Mouse (Mus musculus) adrenal gland, postnatal 36 days (tissue): ENCODE measurements around the gene Ccdc157. TPM values are rescaled to one million over a fixed set of nuclear protein-coding genes. Genes with fewer than 3 reads are reported as not detected.

Source experiments
- DNase-seq, 2 experiments: peaks; one replicate each; pipeline ENCODE4 v3.0.0; 2021; ENCODE audit warnings: mixed read lengths in 1 of 2
- microRNA-seq: library from miRNA; unstranded; fragments of <30 nt; microRNA quantifications from one replicate; pipeline ENCODE4 v1.2.0, GENCODE M21; 2021
- total RNA-seq, 2 experiments: library from RNA; stranded (reverse); gene quantifications; 2 replicates each; pipeline ENCODE4 v1.2.3; 2021

Gene Ccdc157
- total RNA-seq, 2 experiments from 2014 or later: 7.3 to 11.6 TPM

DNA sequence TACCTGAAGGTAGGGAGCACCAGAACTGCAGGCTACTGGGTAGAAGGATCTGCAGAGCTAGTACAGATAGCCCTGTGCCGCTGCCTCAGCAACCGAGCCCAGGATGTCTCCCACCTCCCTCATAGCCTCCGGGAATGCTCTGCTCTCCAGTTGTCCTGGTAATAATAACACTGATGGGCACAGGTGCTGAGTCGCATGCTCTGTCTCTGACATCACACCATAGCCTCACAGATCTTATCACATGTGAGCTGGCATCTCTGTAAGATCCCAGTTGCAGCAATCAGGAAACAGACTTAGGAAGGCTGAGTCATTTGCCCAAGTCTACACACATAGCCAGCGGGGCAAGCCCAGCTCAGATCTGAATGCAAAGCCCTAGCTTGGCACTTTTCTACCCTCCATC lies 58.2 kb downstream of the Ccdc157 start:
- no peak for DNase-seq

- no peak for DNase-seq
These were observed 60.6 kb downstream of the Ccdc157 start for GRCm38 (mm10) chr11:4099447-4099846.

DNA sequence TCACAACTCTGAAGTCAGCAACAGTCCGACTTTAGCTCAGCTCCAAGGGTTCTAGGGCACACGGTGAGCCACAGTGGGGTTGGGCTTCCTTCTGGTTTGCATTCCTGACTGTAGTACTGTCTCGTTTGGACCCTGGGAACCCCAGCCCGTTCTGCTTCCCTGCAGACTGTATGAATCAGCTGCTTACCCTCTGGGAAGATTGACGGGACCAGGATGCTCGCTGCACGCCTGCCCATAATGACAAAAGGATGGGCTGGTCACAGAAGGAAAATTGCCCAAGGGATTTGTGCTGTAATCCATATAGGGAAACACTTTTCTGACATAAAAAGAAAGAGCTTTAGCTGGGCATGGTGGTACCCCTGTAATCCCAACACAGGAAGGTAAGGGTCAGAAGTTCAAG lies 61.3 kb downstream of the Ccdc157 start:
- no peak for DNase-seq

DNA sequence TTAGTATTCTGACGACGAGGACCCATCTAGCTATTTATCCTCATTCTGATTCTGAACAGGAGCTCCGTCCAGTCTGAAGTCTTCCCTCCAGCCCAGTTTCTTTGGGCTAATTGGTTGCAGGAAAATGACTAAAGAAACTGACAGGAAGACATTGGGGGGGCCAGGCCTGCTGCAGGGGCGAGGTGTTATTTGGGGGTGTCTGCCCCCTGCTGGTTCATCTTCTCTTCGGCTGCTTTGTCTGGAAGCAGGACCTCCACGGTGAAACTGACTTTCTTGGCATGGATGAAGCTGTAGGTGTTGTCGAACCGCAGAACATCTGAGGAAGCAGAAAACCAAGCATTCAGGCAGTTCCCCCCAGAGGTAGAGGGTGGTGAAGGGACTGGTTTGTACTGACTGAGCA lies 62.0 kb downstream of the Ccdc157 start:
- DNase-seq: no peak

DNA sequence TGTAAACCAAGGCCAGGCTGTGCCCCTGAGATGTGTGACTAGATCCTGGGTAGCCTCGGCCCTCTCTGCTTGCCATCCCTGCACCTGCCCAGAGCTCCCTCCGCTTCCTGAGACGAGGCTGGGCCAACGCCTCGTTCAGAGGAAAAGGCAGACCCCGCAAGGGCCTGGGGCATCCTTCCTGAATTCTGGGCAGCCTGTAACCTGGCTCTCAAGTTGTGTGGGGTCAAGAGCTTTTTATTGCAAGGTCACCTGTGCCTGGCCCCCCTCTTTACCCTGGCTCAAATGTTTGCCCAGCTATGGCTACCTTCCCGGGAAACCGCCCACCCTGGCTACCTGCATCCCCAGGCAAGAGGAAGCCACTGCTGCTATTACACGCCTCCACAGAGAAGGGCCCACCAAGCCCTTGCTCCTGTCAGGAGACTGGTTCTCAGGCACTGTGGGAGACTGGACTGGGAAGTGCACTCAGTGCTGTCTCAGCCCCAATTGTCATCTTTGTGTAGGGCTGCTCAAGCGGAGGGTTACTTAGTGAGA lies 62.9 kb downstream of the Ccdc157 start:
- peak; percentile 26 to 28 for DNase-seq

DNA sequence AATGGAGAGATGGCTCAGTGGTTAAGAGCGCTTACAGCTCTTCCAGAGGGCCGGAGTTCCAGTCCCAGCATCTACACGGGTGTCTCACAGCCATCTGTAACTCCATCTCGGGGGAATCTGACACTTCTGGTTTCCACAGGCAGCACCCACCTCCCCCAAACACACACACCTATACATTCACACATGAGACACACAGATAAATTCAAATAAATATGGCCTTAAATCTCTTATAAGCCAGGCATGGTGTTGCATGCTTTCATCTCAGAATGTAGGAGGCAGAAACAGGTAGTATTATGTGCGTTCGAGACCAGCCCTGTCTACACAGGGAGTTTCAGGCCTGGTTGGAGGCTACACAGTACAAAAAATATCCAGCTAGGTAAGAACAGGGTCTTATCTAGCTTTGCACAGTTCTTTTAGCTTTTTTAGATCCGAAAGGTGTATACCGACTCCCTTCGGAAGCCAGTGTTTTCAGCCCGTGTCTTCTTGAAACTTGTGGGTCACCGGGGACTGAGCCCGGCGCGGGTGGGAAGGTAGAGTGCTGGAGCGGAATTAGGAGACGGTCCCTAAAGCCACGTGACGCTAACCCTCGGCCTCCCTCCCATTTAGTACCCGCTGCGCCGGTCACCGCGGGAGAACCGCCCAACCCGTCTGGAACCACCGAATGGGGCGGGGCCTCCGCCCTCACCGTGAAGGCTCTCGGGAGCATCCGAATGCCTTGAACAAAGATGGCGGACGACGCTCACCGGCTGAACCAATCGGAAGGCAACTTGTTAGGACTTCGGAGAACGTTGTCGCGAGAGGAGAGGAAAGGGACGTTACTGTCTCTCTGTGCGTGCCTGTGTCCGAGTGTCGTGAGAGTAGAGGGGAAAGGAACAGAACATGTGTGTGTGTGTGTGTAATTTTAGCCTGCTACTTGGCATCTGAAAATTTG lies 63.8 kb downstream of the Ccdc157 start:
- DNase-seq: peak; percentile 99

- peak; percentile 71 to 72 for DNase-seq
These were observed 64.7 kb downstream of the Ccdc157 start, which contains the start of gene Mtfp1 for GRCm38 (mm10) chr11:4095171-4096053. Gene Mtfp1 (minus strand): TSS chr11:4095445.

- peak; percentile 76 to 84 for DNase-seq
These were observed 65.5 kb downstream of the Ccdc157 start for GRCm38 (mm10) chr11:4094378-4095170.

- no peak for DNase-seq
These were observed 66.4 kb downstream of the Ccdc157 start for GRCm38 (mm10) chr11:4093459-4094377.

Small RNA genes within 50 kb of the gene (microRNA-seq; reads per million reads assigned to microRNA genes)
- gene Mir3060: 1.7 reads per million

Other genes with a start within 250 kb of the Ccdc157 start
- gene Slc35e4, start 245.6 kb downstream of the Ccdc157 start, total RNA-seq: 1 to 10 TPM; 5.5 to 7.2 TPM
- gene Tcn2, start 228.1 kb downstream of the Ccdc157 start, total RNA-seq: 100 to 1,000 TPM; 131 to 132 TPM
- gene Pes1, start 196.3 kb downstream of the Ccdc157 start, total RNA-seq: 10 to 100 TPM; 62.0 to 64.2 TPM
- not detected for gene 4930556J24Rik, start 183.5 kb downstream of the Ccdc157 start, total RNA-seq
- gene Gal3st1, start 176.7 kb downstream of the Ccdc157 start, total RNA-seq: under 1 TPM in 1 of 2 experiments, not detected in 1; 0.20 TPM
- gene Sec14l4, start 128.8 kb downstream of the Ccdc157 start, total RNA-seq: 1 to 10 TPM; 1.7 to 6.7 TPM
- gene Sec14l3, start 95.5 kb downstream of the Ccdc157 start, total RNA-seq: not detected
- 10 to 100 TPM; 22.2 to 22.3 TPM for gene Mtfp1, start 64.8 kb downstream of the Ccdc157 start, total RNA-seq
- gene Sec14l2, start 36.9 kb downstream of the Ccdc157 start, total RNA-seq: 1 to 10 TPM; 1.3 to 1.5 TPM
- 10 to 100 TPM; 24.7 to 24.9 TPM for gene Rnf215, start 25.1 kb downstream of the Ccdc157 start, total RNA-seq
- 10 to 100 TPM; 43.6 to 60.1 TPM for gene Sf3a1, start 57 bp upstream of the Ccdc157 start, total RNA-seq
- 10 to 100 TPM; 14.6 to 24.3 TPM for gene Tbc1d10a, start 26.5 kb upstream of the Ccdc157 start, total RNA-seq
- gene Castor1, start 57.9 kb upstream of the Ccdc157 start, total RNA-seq: 1 to 10 TPM; 4.0 to 4.6 TPM
- gene Osm, start 76.1 kb upstream of the Ccdc157 start, total RNA-seq: under 1 TPM in 1 of 2 experiments, not detected in 1; 0.26 TPM
- under 1 TPM; 0.10 to 0.56 TPM for gene Lif, start 97.3 kb upstream of the Ccdc157 start, total RNA-seq